Mouse (Mus musculus) heart, adult 2 months (tissue): ENCODE measurements around the gene Chd8.

Experiments used
- CTCF ChIP-seq: fragments of 200-600 bp; IDR thresholded peaks from 2 replicates; pipeline ENCODE4 v1.8.1; 2022; ENCODE audit warnings: antibody characterized with exemption, mild to moderate bottlenecking, moderate library complexity
- POLR2A ChIP-seq: fragments of 200-500 bp; IDR thresholded peaks from 2 replicates; pipeline ENCODE4 v1.6.1; 2011; ENCODE audit warnings: mild to moderate bottlenecking, low read depth, low read length, control low read depth; ENCODE audit not compliant: insufficient read depth

GRCm38 (mm10) chr14:52198141-52198540 lies 59.4 kb downstream of the Chd8 start:
- TF ChIP-seq POLR2A (no peak), CTCF (no peak)
